24 mouse cellular contexts compared by ENCODE assay signal in genomic region chr6:135165191-135165590, GRCm38 (mm10). TPM values are rescaled to one million over a fixed set of nuclear protein-coding genes. Genes with fewer than 3 reads are reported as not detected.
A peak's percentile ranks its signal among the peaks of the same experiment; 100 is the strongest.
DNase-seq lines count a peak whose midpoint lies in the region; ATAC-seq lines count a peak whose summit lies in the region.
"Had no signal": no experiment of that assay in that cellular context is flagged by ENCODE, and none has a peak within 500 bp of the region (broad histone marks: within the 10 kb centered on the region; RNA-seq: fewer than 3 reads in every experiment).

No protein-coding gene starts in this region.

- no peak overlapping the region for H3K4me3 ChIP-seq in heart, embryonic 10.5 days
- H3K4me3 ChIP-seq in liver, embryonic 12.5 days: peak overlapping the region; percentile 86
- H3K4me3 ChIP-seq: embryonic facial prominence, embryonic 15.5 days; forebrain, embryonic 12.5 days; midbrain, embryonic 13.5 days; neural tube, embryonic 12.5 days had no signal

- peak overlapping the region; percentile 78 for H3K4me2 ChIP-seq in liver, embryonic 12.5 days
- H3K4me2 ChIP-seq: embryonic facial prominence, embryonic 15.5 days; forebrain, embryonic 12.5 days; midbrain, embryonic 13.5 days; neural tube, embryonic 12.5 days had no signal

- ATAC-seq in liver, embryonic 12.5 days: no peak
- ATAC-seq: CD4-positive, CD25-positive, alpha-beta regulatory T cell, adult 4 months; inflammation-experienced regulatory T-cells, adult 6 months; lung, postnatal 0 days; midbrain, embryonic 13.5 days; Patski had no signal

- H3K36me3 ChIP-seq in heart, embryonic 10.5 days: no peaks in the 10 kb centered on the region
- H3K36me3 ChIP-seq in liver, embryonic 12.5 days: peaks cover 46% of the 10 kb centered on the region
- H3K36me3 ChIP-seq: embryonic facial prominence, embryonic 15.5 days; forebrain, embryonic 12.5 days; midbrain, embryonic 13.5 days; neural tube, embryonic 12.5 days had no signal

- H3K4me1 ChIP-seq in heart, embryonic 10.5 days: peaks cover 27% of the 10 kb centered on the region
- peaks cover 82% of the 10 kb centered on the region for H3K4me1 ChIP-seq in liver, embryonic 12.5 days
- H3K4me1 ChIP-seq: neural tube, embryonic 12.5 days had no signal

- H3K27me3 ChIP-seq in heart, embryonic 10.5 days (ENCODE audit: insufficient read depth, poor library complexity, severe bottlenecking): no peaks in the 10 kb centered on the region; the same call in 1 of the 2 replicates
- no peaks in the 10 kb centered on the region for H3K27me3 ChIP-seq in liver, embryonic 12.5 days (replicated peaks)
- H3K27me3 ChIP-seq: embryonic facial prominence, embryonic 15.5 days; neural tube, embryonic 12.5 days; Patski had no signal

- WGBS in heart, embryonic 10.5 days: 74% methylated on average over 3 of the region's 3 CpGs
- WGBS in liver, embryonic 12.5 days (ENCODE audit: insufficient replicate concordance): 31% methylated on average over 3 of the region's 3 CpGs

- no peaks in the 10 kb centered on the region for H3K9me3 ChIP-seq in heart, embryonic 10.5 days
- no peaks in the 10 kb centered on the region for H3K9me3 ChIP-seq in liver, embryonic 12.5 days (replicated peaks)
- H3K9me3 ChIP-seq: embryonic facial prominence, embryonic 15.5 days; forebrain, embryonic 12.5 days; midbrain, embryonic 13.5 days; neural tube, embryonic 12.5 days had no signal

- peak overlapping the region; percentile 7; the same call in 1 of the 2 replicates for H3K27ac ChIP-seq in heart, embryonic 10.5 days
- H3K27ac ChIP-seq in liver, embryonic 12.5 days: peak overlapping the region; percentile 95
- H3K27ac ChIP-seq: embryonic facial prominence, embryonic 15.5 days; forebrain, embryonic 12.5 days; midbrain, embryonic 13.5 days; neural tube, embryonic 12.5 days had no signal

- peak overlapping the region; percentile 96 for H3K9ac ChIP-seq in liver, embryonic 12.5 days
- H3K9ac ChIP-seq: embryonic facial prominence, embryonic 15.5 days; forebrain, embryonic 12.5 days; midbrain, embryonic 13.5 days; neural tube, embryonic 12.5 days had no signal

- no peak for DNase-seq in heart, embryonic 10.5 days (ENCODE audit: low spot score)
- DNase-seq in heart, adult 9 months (ENCODE audit: low spot score in 2 of 2): no peak
- peak; percentile 58 for DNase-seq in kidney, adult 9 months
- no peak for DNase-seq in kidney, adult 18-20 months
- no peak for DNase-seq in cerebellum, adult 11 months
- DNase-seq in cerebellum, adult 11-12 months: no peak
- DNase-seq: adrenal gland, postnatal 10 days; cerebellum, adult 18-20 months; cerebellum, postnatal 36 days; gastrocnemius, postnatal 10 days; heart, adult 11 months; heart, postnatal 10 days; thymus, postnatal 14 days had no signal

RNA-seq across cellular contexts. Expression of gene Fam234b, which starts 32.6 kb away (rescaled TPM):
- 9.8 and 11.6 TPM in 2 replicates for polyA plus RNA-seq in heart, embryonic 10.5 days (2016; fragmentation: Nextera tagmentation; extraction: Ambion mirVana)
- polyA plus RNA-seq in liver, embryonic 12.5 days (2016; fragmentation: Nextera tagmentation; extraction: Ambion mirVana): 36.3 and 37.5 TPM in 2 replicates

RNA-seq across cellular contexts. Expression of gene Hebp1, which starts 32.6 kb away (rescaled TPM):
- 20.7 and 21.2 TPM in 2 replicates for polyA plus RNA-seq in heart, embryonic 10.5 days (2016; fragmentation: Nextera tagmentation; extraction: Ambion mirVana)
- 116 and 120 TPM in 2 replicates for polyA plus RNA-seq in liver, embryonic 12.5 days (2016; fragmentation: Nextera tagmentation; extraction: Ambion mirVana)

RNA-seq across cellular contexts. Expression of gene Gprc5d, which starts 47.1 kb away (rescaled TPM):
- not detected in 2 replicates for polyA plus RNA-seq in heart, embryonic 10.5 days (2016; fragmentation: Nextera tagmentation; extraction: Ambion mirVana)
- polyA plus RNA-seq in liver, embryonic 12.5 days (2016; fragmentation: Nextera tagmentation; extraction: Ambion mirVana): 0.10 TPM in 1 of 2 replicates, not detected in the other
- polyA plus RNA-seq: brain, embryonic 14.5 days; CD4-positive, CD25-positive, alpha-beta regulatory T cell, adult 4 months; forebrain, embryonic 12.5 days; hindbrain, embryonic 11.5 days; inflammation-experienced regulatory T-cells, adult 6 months; lung, postnatal 0 days; neural tube, embryonic 12.5 days; Patski had no signal
